Mouse (Mus musculus): ENCODE data around the gene Gstm1.
"Not testable (repeated sequence)": the region's sequence is repeated elsewhere in the genome, so short reads cannot be mapped to it uniquely, and the experiment has no call there.

The Gstm1 gene

GRCm38 (mm10) chr3:108018190-108018820 lies 532 bp upstream of the Gstm1 start:
- in situ Hi-C loops (cut with MboI, MseI): no loop called here

GRCm38 (mm10) chr3:108016468-108016867 lies 1.3 kb downstream of the Gstm1 start:
- in situ Hi-C loops (cut with MboI, MseI): not testable (repeated sequence)

GRCm38 (mm10) chr3:108014974-108015346 lies 2.8 kb downstream of the Gstm1 start:
- in situ Hi-C loops (cut with MboI, MseI): no loop called here

- in situ Hi-C loops (cut with MboI, MseI): no loop called here
Observed at GRCm38 (mm10) chr3:108014098-108014973, 3.4 kb downstream of the Gstm1 start.

- in situ Hi-C loops (cut with MboI, MseI): no loop called here
Observed at GRCm38 (mm10) chr3:108013331-108013871, 4.4 kb downstream of the Gstm1 start.

- in situ Hi-C loops (cut with MboI, MseI): no loop called here
Observed at GRCm38 (mm10) chr3:108011558-108011957, 6.2 kb downstream of the Gstm1 start.

GRCm38 (mm10) chr3:108010286-108010685 lies 7.5 kb downstream of the Gstm1 start:
- in situ Hi-C loops (cut with MboI, MseI): no loop called here

GRCm38 (mm10) chr3:108002021-108002420 lies 15.8 kb downstream of the Gstm1 start:
- in situ Hi-C loops (cut with MboI, MseI): no loop called here

- in situ Hi-C loops (cut with MboI, MseI): no loop called here
Observed at GRCm38 (mm10) chr3:107999491-107999890, 18.3 kb downstream of the Gstm1 start.

GRCm38 (mm10) chr3:107998591-107998990 lies 19.2 kb downstream of the Gstm1 start:
- in situ Hi-C loops (cut with MboI, MseI): no loop called here

- in situ Hi-C loops (cut with MboI, MseI): no loop called here
Observed at GRCm38 (mm10) chr3:107996576-107996975, 21.2 kb downstream of the Gstm1 start.

GRCm38 (mm10) chr3:107995974-107996373 lies 21.8 kb downstream of the Gstm1 start:
- in situ Hi-C loops (cut with MboI, MseI): not testable (repeated sequence)

- in situ Hi-C loops (cut with MboI, MseI): no loop called here
Observed at GRCm38 (mm10) chr3:107986041-107986562, 31.7 kb downstream of the Gstm1 start, which contains the start of gene Gstm2. Gstm2 (minus strand) TSS chr3:107986453.

- in situ Hi-C loops (cut with MboI, MseI): not testable (repeated sequence)
Observed at GRCm38 (mm10) chr3:107985141-107985540, 32.6 kb downstream of the Gstm1 start.

- in situ Hi-C loops (cut with MboI, MseI): no loop called here
Observed at GRCm38 (mm10) chr3:107984471-107984870, 33.3 kb downstream of the Gstm1 start.

GRCm38 (mm10) chr3:107983771-107984170 lies 34.0 kb downstream of the Gstm1 start:
- in situ Hi-C loops (cut with MboI, MseI): no loop called here

- in situ Hi-C loops (cut with MboI, MseI): no loop called here
Observed at GRCm38 (mm10) chr3:107982726-107983125, 35.0 kb downstream of the Gstm1 start.

GRCm38 (mm10) chr3:107981261-107981660 lies 36.5 kb downstream of the Gstm1 start:
- in situ Hi-C loops (cut with MboI, MseI): no loop called here

- in situ Hi-C loops (cut with MboI, MseI): no loop called here
Observed at GRCm38 (mm10) chr3:107977691-107978090, 40.1 kb downstream of the Gstm1 start.

GRCm38 (mm10) chr3:107974237-107974636 lies 43.5 kb downstream of the Gstm1 start:
- in situ Hi-C loops (cut with MboI, MseI): no loop called here

GRCm38 (mm10) chr3:107972070-107972469 lies 45.7 kb downstream of the Gstm1 start:
- in situ Hi-C loops (cut with MboI, MseI): no loop called here

GRCm38 (mm10) chr3:107971101-107971500 lies 46.7 kb downstream of the Gstm1 start:
- in situ Hi-C loops (cut with MboI, MseI): not testable (repeated sequence)

Measured in T-helper 1 cell (primary cell).